15 mouse cellular contexts compared by ENCODE assay signal in genomic region chr1:170729267-170729962, GRCm38 (mm10).
DNase-seq lines count a peak whose midpoint lies in the region; ATAC-seq lines count a peak whose summit lies in the region.
"Had no signal": no experiment of that assay in that cellular context is flagged by ENCODE, and none has a peak within 500 bp of the region (broad histone marks: within the 10 kb centered on the region; RNA-seq: fewer than 3 reads in every experiment).

No protein-coding gene starts in this region.

- DNase-seq in CD4-positive helper T cell, adult 2 months (ENCODE audit: low read depth, low spot score): peak; percentile 17
- no peak for DNase-seq in spleen, adult 18-20 months
- DNase-seq in heart, adult 8-10 months (ENCODE audit: low spot score): no peak
- no peak for DNase-seq in lung, adult 18-20 months
- DNase-seq: adrenal gland, postnatal 10 days; B cell, adult 2 months; cerebellum, adult 11 months; cerebellum, adult 8-10 months; gastrocnemius, postnatal 14 days; heart, postnatal 36 days had no signal

- peak; percentile 99 for ATAC-seq in CD4-positive, CD25-positive, alpha-beta regulatory T cell, adult 4 months
- peak; percentile 98 for ATAC-seq in inflammation-experienced regulatory T-cells, adult 6 months
- ATAC-seq: forebrain, embryonic 15.5 days; hindbrain, embryonic 16.5 days; intestine, embryonic 15.5 days had no signal
